Mouse (Mus musculus): Measurements from ENCODE around the gene Gm11214. TPM values are rescaled to one million over a fixed set of nuclear protein-coding genes. Genes with fewer than 3 reads are reported as not detected.

Gene Gm11214
- total and polyA plus RNA-seq, 3 experiments, result 0.43 TPM; not detected in 2

DNA sequence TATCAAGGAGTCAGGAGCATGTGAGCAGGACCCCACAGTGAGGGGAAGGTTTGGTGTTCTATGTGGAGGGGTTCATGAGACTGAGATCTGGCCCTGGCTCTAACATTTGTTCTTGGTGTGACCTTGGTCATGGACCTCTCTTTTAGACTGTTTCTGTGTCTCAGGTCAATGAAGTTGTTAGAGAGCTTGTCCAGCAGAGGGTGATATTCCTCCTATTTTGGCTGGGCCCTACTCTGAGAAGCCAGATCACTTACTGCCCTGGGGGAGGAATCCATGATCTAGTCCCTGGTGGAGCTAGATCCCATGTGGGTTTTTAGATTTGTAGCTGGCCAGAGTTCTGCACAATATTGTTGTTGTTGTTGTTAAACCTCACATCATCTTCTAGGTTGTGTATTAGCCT lies 23.0 kb upstream of the Gm11214 start:
- Histone ChIP-seq H3K4me3 (ENCODE audit: control insufficient read depth in 1 of 2, insufficient read depth in 1 of 2, low read depth in 2 of 2, low read length in 2 of 2) (no peak overlapping the region), H3K9ac (ENCODE audit: control insufficient read depth, low read depth, low read length, poor library complexity, severe bottlenecking) (no peak overlapping the region), H3K36me3 (ENCODE audit: control insufficient read depth in 1 of 2, insufficient read depth in 2 of 2, low read length in 2 of 2) (no peaks in the 10 kb centered on the region), H3K9me3 (replicated peaks; ENCODE audit: insufficient read depth, low read length) (no peaks in the 10 kb centered on the region), H3K27me3 (ENCODE audit: control insufficient read depth in 1 of 2, insufficient read depth in 2 of 2, low read length in 2 of 2) (no peaks in the 10 kb centered on the region), H3K4me1 (ENCODE audit: control insufficient read depth in 1 of 2, insufficient read depth in 2 of 2, low read length in 2 of 2) (no peaks in the 10 kb centered on the region), H3K79me2 (ENCODE audit: control insufficient read depth, insufficient read depth, low read length, poor library complexity) (no peaks in the 10 kb centered on the region), H3K27ac (ENCODE audit: control insufficient read depth, low read depth, low read length) (no peak overlapping the region)
- TF ChIP-seq NELFE (IDR thresholded peaks at IDR 0.05; ENCODE audit: low read depth, low read length) (no peak), MEF2A (IDR thresholded peaks at IDR 0.05; ENCODE audit: extremely low read depth, insufficient replicate concordance, low read depth, low read length, poor library complexity, severe bottlenecking) (no peak), CHD1 (IDR thresholded peaks at IDR 0.05; ENCODE audit: low read depth, low read length) (no peak), USF2 (IDR thresholded peaks at IDR 0.05; ENCODE audit: borderline replicate concordance in 1 of 2, insufficient read depth in 1 of 2, low read depth in 1 of 2, low read length in 2 of 2) (no peak), ETS1 (IDR thresholded peaks at IDR 0.05; ENCODE audit: low read depth, low read length) (no peak), ZMIZ1 (IDR thresholded peaks at IDR 0.05; ENCODE audit: low read depth, low read length) (no peak), TAL1 (IDR thresholded peaks at IDR 0.05; ENCODE audit: low read length) (no peak), UBTF (IDR thresholded peaks at IDR 0.05; ENCODE audit: borderline replicate concordance, insufficient read depth, low read depth, low read length) (no peak), POLR2AphosphoS2 (IDR thresholded peaks at IDR 0.05; ENCODE audit: low read length) (no peak), ELF1 (IDR thresholded peaks at IDR 0.05; ENCODE audit: low read depth, low read length) (no peak), TCF12 (IDR thresholded peaks at IDR 0.05; ENCODE audit: low read depth, low read length) (no peak), EP300 (IDR thresholded peaks at IDR 0.05; ENCODE audit: low read depth in 1 of 2, low read length in 2 of 2) (no peak), E2F4 (IDR thresholded peaks at IDR 0.05; ENCODE audit: borderline replicate concordance, low read depth, low read length) (no peak), ZKSCAN1 (IDR thresholded peaks at IDR 0.05; ENCODE audit: low read depth, low read length) (no peak), ZC3H11A (IDR thresholded peaks at IDR 0.05; ENCODE audit: low read depth, low read length) (no peak), GATA1 (IDR thresholded peaks at IDR 0.05; ENCODE audit: low read depth, low read length) (no peak), POLR2A (IDR thresholded peaks at IDR 0.05; ENCODE audit: control insufficient read depth in 1 of 2, insufficient read depth in 1 of 2, low read depth in 1 of 2, low read length in 2 of 2, poor library complexity in 1 of 2) (no peak), CTCF (IDR thresholded peaks at IDR 0.05 in 2 of 3, conservative IDR thresholded peaks at IDR 0.05 in 1 of 3; ENCODE audit: control insufficient read depth in 1 of 3, insufficient read depth in 1 of 3, low read depth in 2 of 3, low read length in 3 of 3, poor library complexity in 1 of 3, severe bottlenecking in 1 of 3) (no peak; a peak in 1 of 6 replicates), BHLHE40 (IDR thresholded peaks at IDR 0.05; ENCODE audit: borderline replicate concordance, low read depth, low read length) (no peak)
- no peak for DNase-seq (ENCODE audit: low read depth, low spot score)

- no peak for DNase-seq (ENCODE audit: low read depth, low spot score)
- H3K4me3 ChIP-seq (ENCODE audit: control insufficient read depth in 1 of 2, insufficient read depth in 1 of 2, low read depth in 2 of 2, low read length in 2 of 2), result no peak overlapping the region
- H3K36me3 ChIP-seq (ENCODE audit: control insufficient read depth in 1 of 2, insufficient read depth in 2 of 2, low read length in 2 of 2), result no peaks in the 10 kb centered on the region
- H3K79me2 ChIP-seq (ENCODE audit: control insufficient read depth, insufficient read depth, low read length, poor library complexity), result no peaks in the 10 kb centered on the region
- no peak overlapping the region for H3K27ac ChIP-seq (ENCODE audit: control insufficient read depth, low read depth, low read length)
- no peaks in the 10 kb centered on the region for H3K9me3 ChIP-seq (replicated peaks; ENCODE audit: insufficient read depth, low read length)
- H3K27me3 ChIP-seq (ENCODE audit: control insufficient read depth in 1 of 2, insufficient read depth in 2 of 2, low read length in 2 of 2), result no peaks in the 10 kb centered on the region
- no peaks in the 10 kb centered on the region for H3K4me1 ChIP-seq (ENCODE audit: control insufficient read depth in 1 of 2, insufficient read depth in 2 of 2, low read length in 2 of 2)
- no peak for TF ChIP-seq CHD2 (IDR thresholded peaks at IDR 0.05; ENCODE audit: low read length)
- no peak for TF ChIP-seq E2F4 (IDR thresholded peaks at IDR 0.05; ENCODE audit: borderline replicate concordance, low read depth, low read length)
- TF ChIP-seq ZMIZ1 (IDR thresholded peaks at IDR 0.05; ENCODE audit: low read depth, low read length), result no peak
- TF ChIP-seq POLR2AphosphoS5 (IDR thresholded peaks at IDR 0.05; ENCODE audit: borderline replicate concordance, low read depth, low read length), result no peak
- no peak for TF ChIP-seq MXI1 (IDR thresholded peaks at IDR 0.05; ENCODE audit: low read depth, low read length)
- TF ChIP-seq USF2 (IDR thresholded peaks at IDR 0.05; ENCODE audit: borderline replicate concordance in 1 of 2, insufficient read depth in 1 of 2, low read depth in 1 of 2, low read length in 2 of 2), result no peak
- TF ChIP-seq JUND (IDR thresholded peaks at IDR 0.05; ENCODE audit: low read depth, low read length), result no peak
- TF ChIP-seq MYB (IDR thresholded peaks at IDR 0.05; ENCODE audit: low read depth, low read length), result no peak
- TF ChIP-seq POLR2AphosphoS2 (IDR thresholded peaks at IDR 0.05; ENCODE audit: low read length), result no peak
- no peak for TF ChIP-seq MAFK (IDR thresholded peaks at IDR 0.05; ENCODE audit: borderline replicate concordance, low read depth, low read length)
- no peak for TF ChIP-seq GATA1 (IDR thresholded peaks at IDR 0.05; ENCODE audit: low read depth, low read length)
- TF ChIP-seq ETS1 (IDR thresholded peaks at IDR 0.05; ENCODE audit: low read depth, low read length), result no peak
- TF ChIP-seq TAL1 (IDR thresholded peaks at IDR 0.05; ENCODE audit: low read length), result no peak
- TF ChIP-seq KAT2A (conservative IDR thresholded peaks at IDR 0.05; ENCODE audit: low read depth, low read length), result no peak
- no peak for TF ChIP-seq BHLHE40 (IDR thresholded peaks at IDR 0.05; ENCODE audit: borderline replicate concordance, low read depth, low read length)
- no peak for TF ChIP-seq ZC3H11A (IDR thresholded peaks at IDR 0.05; ENCODE audit: low read depth, low read length)
- no peak for TF ChIP-seq SIN3A (IDR thresholded peaks at IDR 0.05; ENCODE audit: low read length)
- no peak for TF ChIP-seq SMC3 (IDR thresholded peaks at IDR 0.05; ENCODE audit: low read depth, low read length)
- TF ChIP-seq UBTF (IDR thresholded peaks at IDR 0.05; ENCODE audit: borderline replicate concordance, insufficient read depth, low read depth, low read length), result no peak
- TF ChIP-seq TCF12 (IDR thresholded peaks at IDR 0.05; ENCODE audit: low read depth, low read length), result no peak
- no peak overlapping the region for H3K9ac ChIP-seq (ENCODE audit: control insufficient read depth, low read depth, low read length, poor library complexity, severe bottlenecking)
These were observed 22.0 kb upstream of the Gm11214 start for GRCm38 (mm10) chr4:63685253-63685525.
